Mouse (Mus musculus) testis, adult 2 months (tissue): ENCODE data around the gene Zwilch. TPM values are rescaled to one million over a fixed set of nuclear protein-coding genes. Genes with fewer than 3 reads are reported as not detected.

Experiments
- H3K27ac ChIP-seq: fragments of 200-500 bp; 2 replicates; pipeline ENCODE4 v1.5.1; 2012; ENCODE audit warnings: low read depth, low read length; ENCODE audit not compliant: control insufficient read depth, insufficient read depth
- H3K27me3 ChIP-seq: fragments of 200-500 bp; 2 replicates; pipeline ENCODE4 v1.6.1; 2012; ENCODE audit warnings: mild to moderate bottlenecking, low read length, moderate library complexity; ENCODE audit not compliant: control insufficient read depth, insufficient read depth
- H3K36me3 ChIP-seq: fragments of 200-500 bp; 2 replicates; pipeline ENCODE4 v1.6.1; 2012; ENCODE audit warnings: mild to moderate bottlenecking, low read length; ENCODE audit not compliant: control insufficient read depth, insufficient read depth
- H3K4me1 ChIP-seq: fragments of 200-500 bp; 2 replicates; pipeline ENCODE4 v1.6.1; 2012; ENCODE audit warnings: low read length; ENCODE audit not compliant: control insufficient read depth, insufficient read depth
- H3K4me3 ChIP-seq: fragments of 200-500 bp; 2 replicates; pipeline ENCODE4 v1.5.1; 2012; ENCODE audit warnings: low read depth, mild to moderate bottlenecking, low read length, moderate library complexity, mixed read lengths; ENCODE audit not compliant: control insufficient read depth
- CTCF ChIP-seq: fragments of 200-500 bp; IDR thresholded peaks from 2 replicates; pipeline ENCODE4 v1.5.1; 2012; ENCODE audit warnings: low read depth, mild to moderate bottlenecking, inconsistent platforms, low read length, moderate library complexity; ENCODE audit not compliant: control insufficient read depth, insufficient read depth, insufficient replicate concordance
- POLR2A ChIP-seq: fragments of 200-500 bp; IDR thresholded peaks from 2 replicates; pipeline ENCODE4 v1.6.1; 2012; ENCODE audit warnings: low read depth, mild to moderate bottlenecking, inconsistent platforms, low read length, moderate library complexity; ENCODE audit not compliant: control insufficient read depth
- polyA plus RNA-seq: library from polyadenylated mRNA; depleted of rRNA; stranded (reverse); fragments of >200 nt; gene quantifications from 2 replicates; pipeline ENCODE4 v1.2.3, GENCODE M21; 2012

Gene Zwilch
- polyA plus RNA-seq, 1 experiment = 33.6 TPM

GRCm38 (mm10) chr9:64122601-64123000 lies 50.3 kb downstream of the Zwilch start:
- no peaks in the 10 kb centered on the region for H3K36me3 ChIP-seq
- no peak overlapping the region for H3K4me3 ChIP-seq
- TF ChIP-seq CTCF = no peak
- TF ChIP-seq POLR2A = no peak
- no peaks in the 10 kb centered on the region for H3K27me3 ChIP-seq
- H3K27ac ChIP-seq = no peak overlapping the region
- H3K4me1 ChIP-seq = peaks cover 2% of the 10 kb centered on the region; the same call in 1 of the 2 replicates

GRCm38 (mm10) chr9:64120584-64121277 lies 52.2 kb downstream of the Zwilch start:
- Histone ChIP-seq H3K36me3 (no peaks in the 10 kb centered on the region), H3K27me3 (no peaks in the 10 kb centered on the region), H3K4me3 (peak overlapping the region; percentile 16), H3K4me1 (no peaks in the 10 kb centered on the region; the same call in 1 of the 2 replicates), H3K27ac (no peak overlapping the region)
- TF ChIP-seq POLR2A (no peak), CTCF (no peak)

GRCm38 (mm10) chr9:64119898-64120297 lies 53.0 kb downstream of the Zwilch start:
- no peaks in the 10 kb centered on the region; the same call in 1 of the 2 replicates for H3K4me1 ChIP-seq
- no peak overlapping the region; the same call in 1 of the 2 replicates for H3K27ac ChIP-seq
- peak overlapping the region; percentile 63 for H3K4me3 ChIP-seq
- no peaks in the 10 kb centered on the region for H3K27me3 ChIP-seq
- H3K36me3 ChIP-seq = no peaks in the 10 kb centered on the region
- TF ChIP-seq POLR2A = no peak
- TF ChIP-seq CTCF = peak; percentile 98

GRCm38 (mm10) chr9:64116876-64117275 lies 56.0 kb downstream of the Zwilch start, which contains the start of gene Lctl:
Lctl (plus strand) TSS chr9:64117147.
- TF ChIP-seq CTCF (no peak), POLR2A (no peak)
- no peaks in the 10 kb centered on the region; the same call in 1 of the 2 replicates for H3K4me1 ChIP-seq
- no peaks in the 10 kb centered on the region for H3K36me3 ChIP-seq

GRCm38 (mm10) chr9:64115756-64116155 lies 57.1 kb downstream of the Zwilch start:
- Histone ChIP-seq H3K4me1 (no peaks in the 10 kb centered on the region; the same call in 1 of the 2 replicates), H3K27me3 (no peaks in the 10 kb centered on the region), H3K36me3 (no peaks in the 10 kb centered on the region), H3K27ac (no peak overlapping the region), H3K4me3 (no peak overlapping the region)
- TF ChIP-seq CTCF = no peak
- TF ChIP-seq POLR2A = no peak

More at GRCm38 (mm10) chr9:64116876-64117275, 56.0 kb downstream of the Zwilch start, which contains the start of gene Lctl:
- H3K27me3 ChIP-seq = no peaks in the 10 kb centered on the region
- H3K27ac ChIP-seq = no peak within 1 kb of the TSS
- H3K4me3 ChIP-seq = no peak within 1 kb of the TSS

- Histone ChIP-seq H3K27me3 (no peaks in the 10 kb centered on the region), H3K4me3 (no peak overlapping the region), H3K36me3 (no peaks in the 10 kb centered on the region), H3K4me1 (no peaks in the 10 kb centered on the region), H3K27ac (no peak overlapping the region)
- no peak for TF ChIP-seq POLR2A
- no peak for TF ChIP-seq CTCF
Observed at GRCm38 (mm10) chr9:64114646-64115045, 58.3 kb downstream of the Zwilch start.

- Histone ChIP-seq H3K36me3 (no peaks in the 10 kb centered on the region), H3K4me1 (no peaks in the 10 kb centered on the region), H3K27ac (no peak overlapping the region), H3K27me3 (no peaks in the 10 kb centered on the region), H3K4me3 (no peak overlapping the region)
- TF ChIP-seq POLR2A (no peak), CTCF (no peak)
Observed at GRCm38 (mm10) chr9:64110502-64110901, 62.4 kb downstream of the Zwilch start.

- Histone ChIP-seq H3K4me1 (no peaks in the 10 kb centered on the region), H3K27me3 (no peaks in the 10 kb centered on the region), H3K27ac (no peak overlapping the region), H3K4me3 (no peak overlapping the region), H3K36me3 (no peaks in the 10 kb centered on the region)
- no peak for TF ChIP-seq POLR2A
- TF ChIP-seq CTCF = no peak
Observed at GRCm38 (mm10) chr9:64105301-64105700, 67.6 kb downstream of the Zwilch start.
